Mouse (Mus musculus) CH12.LX (cell line): Measurements from ENCODE around the gene Ptgis. TPM values are rescaled to one million over a fixed set of nuclear protein-coding genes. Genes with fewer than 3 reads are reported as not detected.

Experiments
- DNase-seq: peaks from one replicate; pipeline ENCODE4 v3.0.0-alpha.2; 2013; ENCODE audit errors: extremely low read depth
- H3K27ac ChIP-seq: 2 replicates; pipeline ENCODE4 v1.5.1; 2012; ENCODE audit warnings: low read depth, mild to moderate bottlenecking, control low read depth, moderate library complexity; ENCODE audit not compliant: insufficient read depth
- H3K27me3 ChIP-seq: replicated peaks from 2 replicates; pipeline ENCODE3; 2012; ENCODE audit warnings: inconsistent platforms
- H3K36me3 ChIP-seq, 2 experiments: replicated peaks in 1 of 2; 2 replicates each; pipeline versions ENCODE3 to v1.6.1; 2012; ENCODE audit warnings: inconsistent platforms in 1 of 2, low read length in 1 of 2, mild to moderate bottlenecking in 1 of 2, mixed read lengths in 1 of 2, moderate library complexity in 1 of 2; ENCODE audit not compliant: control insufficient read depth in 1 of 2, insufficient read depth in 1 of 2
- H3K4me1 ChIP-seq, 2 experiments: 2 replicates each; pipeline ENCODE4 v1.6.1; 2012; ENCODE audit warnings: inconsistent platforms in 1 of 2, moderate library complexity in 1 of 2; ENCODE audit not compliant: insufficient read depth in 2 of 2, control insufficient read depth in 1 of 2
- H3K4me2 ChIP-seq: 2 replicates; pipeline ENCODE4 v1.6.1; 2012; ENCODE audit warnings: low read depth, mild to moderate bottlenecking, control low read depth; ENCODE audit not compliant: poor library complexity, insufficient read depth, severe bottlenecking
- H3K4me3 ChIP-seq, 3 experiments: fragments of 150-350 bp in 1 of 3; sonication (generic) in 1 of 3; replicated peaks in 1 of 3; 2 replicates each; pipeline versions ENCODE3 to v1.5.1; 2011 to 2012; ENCODE audit warnings: low read depth in 2 of 3, low read length in 2 of 3, mild to moderate bottlenecking in 2 of 3, moderate library complexity in 2 of 3, control low read depth in 1 of 3, improper control_type of control experiment in 1 of 3, inconsistent platforms in 1 of 3, mixed read lengths in 1 of 3; ENCODE audit not compliant: poor library complexity in 1 of 3
- H3K79me2 ChIP-seq: replicated peaks from 2 replicates; pipeline ENCODE4 v1.6.1; 2012; ENCODE audit warnings: mild to moderate bottlenecking, moderate library complexity; ENCODE audit not compliant: control insufficient read depth, poor library complexity, insufficient read depth, severe bottlenecking; ENCODE audit errors: extremely low read depth
- H3K9ac ChIP-seq: 2 replicates; pipeline ENCODE4 v1.6.1; 2012; ENCODE audit warnings: low read depth, mild to moderate bottlenecking, control low read depth, moderate library complexity; ENCODE audit not compliant: insufficient read depth
- H3K9me3 ChIP-seq: replicated peaks from 2 replicates; pipeline ENCODE3; 2012; ENCODE audit warnings: low read length, inconsistent platforms, mixed read lengths
- E2F4 ChIP-seq: IDR thresholded peaks from 2 replicates; pipeline ENCODE4 v1.6.1; 2011; ENCODE audit warnings: low read depth, low read length, improper control_type of control experiment; ENCODE audit not compliant: insufficient replicate concordance
- ETS1 ChIP-seq: conservative IDR thresholded peaks from 2 replicates; pipeline ENCODE4 v1.6.1; 2012; ENCODE audit warnings: low read depth, mild to moderate bottlenecking, inconsistent platforms, low read length, improper control_type of control experiment, moderate library complexity
- HCFC1 ChIP-seq: IDR thresholded peaks from 2 replicates; pipeline ENCODE4 v1.6.1; 2012; ENCODE audit warnings: low read depth, mild to moderate bottlenecking, inconsistent platforms, low read length, improper control_type of control experiment
- IRF4 ChIP-seq: IDR thresholded peaks from 2 replicates; pipeline ENCODE4 v1.6.1; 2014; ENCODE audit warnings: low read depth, mild to moderate bottlenecking, inconsistent platforms, low read length, improper control_type of control experiment
- JUN ChIP-seq: IDR thresholded peaks from 2 replicates; pipeline ENCODE4 v1.6.1; 2011; ENCODE audit warnings: low read depth, mild to moderate bottlenecking, low read length, improper control_type of control experiment, moderate library complexity; ENCODE audit not compliant: insufficient read depth
- JUND ChIP-seq: conservative IDR thresholded peaks from 2 replicates; pipeline ENCODE4 v1.6.1; 2011; ENCODE audit warnings: low read depth, low read length, improper control_type of control experiment
- MAX ChIP-seq: IDR thresholded peaks from 2 replicates; pipeline ENCODE4 v1.6.1; 2011; ENCODE audit warnings: low read length, improper control_type of control experiment
- MXI1 ChIP-seq: IDR thresholded peaks from 2 replicates; pipeline ENCODE4 v1.6.1; 2011; ENCODE audit warnings: mild to moderate bottlenecking, low read depth, low read length, improper control_type of control experiment
- NELFE ChIP-seq: IDR thresholded peaks from 2 replicates; pipeline ENCODE4 v1.6.1; 2011; ENCODE audit warnings: low read depth, low read length, improper control_type of control experiment
- RAD21 ChIP-seq: IDR thresholded peaks from 2 replicates; pipeline ENCODE4 v1.6.1; 2011; ENCODE audit warnings: low read depth, mild to moderate bottlenecking, low read length, improper control_type of control experiment, moderate library complexity
- TBP ChIP-seq: conservative IDR thresholded peaks from 2 replicates; pipeline ENCODE4 v1.6.1; 2011; ENCODE audit warnings: low read depth, low read length, improper control_type of control experiment
- TCF12 ChIP-seq: IDR thresholded peaks from 2 replicates; pipeline ENCODE4 v1.6.1; 2014; ENCODE audit warnings: low read depth, mild to moderate bottlenecking, inconsistent platforms, low read length, improper control_type of control experiment
- ZC3H11A ChIP-seq: IDR thresholded peaks from 2 replicates; pipeline ENCODE4 v1.6.1; 2012; ENCODE audit warnings: low read depth, mild to moderate bottlenecking, inconsistent platforms, low read length, improper control_type of control experiment
- ZKSCAN1 ChIP-seq: IDR thresholded peaks from 2 replicates; pipeline ENCODE4 v1.6.1; 2012; ENCODE audit warnings: low read depth, inconsistent platforms, low read length, improper control_type of control experiment, borderline replicate concordance
- ZMIZ1 ChIP-seq: IDR thresholded peaks from 2 replicates; pipeline ENCODE4 v1.6.1; 2012; ENCODE audit warnings: low read depth, mild to moderate bottlenecking, inconsistent platforms, low read length, improper control_type of control experiment
- ZNF384 ChIP-seq: IDR thresholded peaks from 2 replicates; pipeline ENCODE4 v1.6.1; 2012; ENCODE audit warnings: low read depth, low read length, improper control_type of control experiment, inconsistent platforms
- dilution Hi-C: fragments of 300-500 bp; cut with MboI; formaldehyde crosslinking; loops from 2 replicates; pipeline ENCODE4 v1.14.3; 2020; ENCODE audit warnings: low sequenced_read_pairs; ENCODE audit not compliant: extremely low pct_unique_long_range_greater_than_20kb, extremely low pct_ligation_motif_present
- in situ Hi-C: fragments of 300-500 bp; cut with MboI; formaldehyde crosslinking; loops from 3 replicates; pipeline ENCODE4 v1.14.3; 2019; ENCODE audit warnings: low sequenced_read_pairs, low pct_ligation_motif_present, low pct_unique_long_range_greater_than_20kb, mixed read lengths
- polyA plus RNA-seq: library from polyadenylated mRNA; unstranded; fragments of >175 nt; gene quantifications from 2 replicates; pipeline ENCODE4 v1.2.1, GENCODE M21; 2012; ENCODE audit warnings: low read depth; ENCODE audit not compliant: insufficient read length
- total RNA-seq, 2 experiments: library from RNA; depleted of rRNA; stranded (reverse); fragments of 300-350 nt in 1 of 2; fragments of >200 nt in 1 of 2; gene quantifications; 2 replicates each; pipeline ENCODE4 v1.2.3; 2012 to 2014

The Ptgis gene
- total and polyA plus RNA-seq, 3 experiments, result 7.0 to 15.9 (median 13.4) TPM

GRCm38 (mm10) chr2:167263931-167264330 is 23.5 kb upstream of the Ptgis start:
- Histone ChIP-seq H3K27me3 (no peaks in the 10 kb centered on the region), H3K27ac (no peak overlapping the region), H3K4me1 (peaks cover 7 to 14% of the 10 kb centered on the region in 2 experiments; a peak in 3 of 4 replicates), H3K36me3 (no peaks in the 10 kb centered on the region), H3K4me2 (no peak overlapping the region), H3K4me3 (no peak overlapping the region), H3K9ac (no peak overlapping the region), H3K79me2 (no peaks in the 10 kb centered on the region), H3K9me3 (peaks cover 5% of the 10 kb centered on the region)
- in situ Hi-C loops (no loop called here), dilution Hi-C loops (no loop called here)
- TF ChIP-seq E2F4, result no peak
- TF ChIP-seq TCF12, result no peak
- no peak for TF ChIP-seq HCFC1
- no peak for TF ChIP-seq ZNF384
- no peak for TF ChIP-seq NELFE
- no peak for TF ChIP-seq ETS1
- no peak for TF ChIP-seq MAX
- TF ChIP-seq JUND, result no peak
- TF ChIP-seq TBP, result no peak
- no peak for TF ChIP-seq IRF4
- no peak for TF ChIP-seq RAD21
- no peak for TF ChIP-seq ZMIZ1
- TF ChIP-seq ZC3H11A, result no peak
- TF ChIP-seq JUN, result no peak
- no peak for TF ChIP-seq MXI1
- no peak for DNase-seq

GRCm38 (mm10) chr2:167263040-167263810 is 22.8 kb upstream of the Ptgis start:
- no peak for DNase-seq
- no peak overlapping the region for H3K9ac ChIP-seq

More at GRCm38 (mm10) chr2:167263040-167263810, 22.8 kb upstream of the Ptgis start:
- H3K36me3 ChIP-seq, result no peaks in the 10 kb centered on the region
- peaks cover 5% of the 10 kb centered on the region for H3K9me3 ChIP-seq
- in situ Hi-C loops, result no loop called here
- no peak overlapping the region for H3K4me2 ChIP-seq
- H3K79me2 ChIP-seq, result no peaks in the 10 kb centered on the region
- H3K4me1 ChIP-seq, result peaks cover 2 to 10% of the 10 kb centered on the region in 2 experiments; a peak in 2 of 4 replicates
- TF ChIP-seq HCFC1, result peak; percentile 62
- peak; percentile 81 for TF ChIP-seq ZKSCAN1
- TF ChIP-seq TCF12, result no peak
- dilution Hi-C loops, result no loop called here
- no peaks in the 10 kb centered on the region for H3K27me3 ChIP-seq
- peak overlapping the region in 1 of 3 experiments; percentile 17 for H3K4me3 ChIP-seq
- no peak overlapping the region for H3K27ac ChIP-seq
